Mouse (Mus musculus) heart, embryonic 12.5 days (tissue): Measurements from ENCODE around the gene Abca2. TPM values are rescaled to one million over a fixed set of nuclear protein-coding genes. Genes with fewer than 3 reads are reported as not detected.
A peak's percentile ranks its signal among the peaks of the same experiment; 100 is the strongest.

Experiments
- ATAC-seq: fragments of 200-750 bp; cut with Nextera tagmentation; 2 replicates; pipeline ENCODE4 v1.8.0; 2017; ENCODE audit warnings: moderate TSS enrichment, moderate library complexity; ENCODE audit not compliant: insufficient number of reproducible peaks, low FRiP score
- H3K27ac ChIP-seq: fragments of 300-500 bp; sonication (generic); 2 replicates; pipeline ENCODE4 v1.5.1; 2016; ENCODE audit warnings: mild to moderate bottlenecking, moderate library complexity; ENCODE audit not compliant: poor library complexity, severe bottlenecking
- H3K27me3 ChIP-seq: fragments of 300-500 bp; sonication (generic); replicated peaks from 2 replicates; pipeline ENCODE4 v1.6.1; 2016; ENCODE audit warnings: mild to moderate bottlenecking, moderate library complexity
- H3K36me3 ChIP-seq: fragments of 300-500 bp; sonication (generic); 2 replicates; pipeline ENCODE4 v1.6.1; 2016; ENCODE audit warnings: mild to moderate bottlenecking, moderate library complexity
- H3K4me1 ChIP-seq: fragments of 300-500 bp; sonication (generic); replicated peaks from 2 replicates; pipeline ENCODE4 v1.6.1; 2016; ENCODE audit warnings: mild to moderate bottlenecking
- H3K4me2 ChIP-seq: fragments of 300-500 bp; sonication (generic); 2 replicates; pipeline ENCODE4 v1.6.1; 2016; ENCODE audit warnings: mild to moderate bottlenecking, moderate library complexity
- H3K4me3 ChIP-seq: fragments of 300-500 bp; sonication (generic); 2 replicates; pipeline ENCODE4 v1.5.1; 2016; ENCODE audit warnings: mild to moderate bottlenecking
- H3K9ac ChIP-seq: fragments of 300-500 bp; sonication (generic); 2 replicates; pipeline ENCODE4 v1.6.1; 2016; ENCODE audit warnings: mild to moderate bottlenecking, moderate library complexity
- H3K9me3 ChIP-seq: fragments of 300-500 bp; sonication (generic); replicated peaks from 2 replicates; pipeline ENCODE4 v1.6.1; 2016; ENCODE audit warnings: mild to moderate bottlenecking, moderate library complexity
- WGBS: fragments of 180-500 bp; shearing (Covaris S2); methylation state at CpG from one replicate; pipeline ENCODE4 v1.1.7; 2016; 5-methylcytosine and 5-hydroxymethylcytosine counted together
- polyA plus RNA-seq: library from polyadenylated mRNA; unstranded; fragments of >200 nt; fragmentation: Nextera tagmentation; extraction: Ambion mirVana; gene quantifications from 2 replicates; pipeline ENCODE4 v1.2.1, GENCODE M21; 2016

Gene Abca2
- 4.8 and 5.0 TPM in 2 replicates for polyA plus RNA-seq

- peak; percentile 86 for ATAC-seq
Observed at GRCm38 (mm10) chr2:25428442-25429236, at the start of gene Abca2. Gene Abca2 (plus strand): TSS chr2:25428703.

GRCm38 (mm10) chr2:25384492-25384891 lies 44.0 kb upstream of the Abca2 start:
- no peak overlapping the region for H3K27ac ChIP-seq
- H3K4me3 ChIP-seq = no peak overlapping the region
- H3K27me3 ChIP-seq = peaks cover 29% of the 10 kb centered on the region
- no peak for ATAC-seq
- no peaks in the 10 kb centered on the region for H3K36me3 ChIP-seq
- 53% methylated on average over 5 of the region's 5 CpGs for WGBS
- H3K9me3 ChIP-seq = no peaks in the 10 kb centered on the region
- H3K4me1 ChIP-seq = no peaks in the 10 kb centered on the region
- H3K4me2 ChIP-seq = no peak overlapping the region
- H3K9ac ChIP-seq = no peak overlapping the region

More at GRCm38 (mm10) chr2:25428442-25429236, at the start of gene Abca2:
- Histone ChIP-seq H3K4me2 (peak within 1 kb of the TSS; percentile 91), H3K9ac (peak within 1 kb of the TSS; percentile 80), H3K4me1 (0 out of 2 replicates have a peak, but pooled peaks cover 2% of the 10 kb centered on the region), H3K27ac (no peak within 1 kb of the TSS), H3K36me3 (no peaks in the 10 kb centered on the region), H3K9me3 (no peaks in the 10 kb centered on the region), H3K4me3 (peak within 1 kb of the TSS; percentile 67), H3K27me3 (peaks cover 76% of the 10 kb centered on the region)
- under 1% methylated on average over 89 of the region's 89 CpGs for WGBS

GRCm38 (mm10) chr2:25391266-25391665 lies 37.2 kb upstream of the Abca2 start:
- H3K4me1 ChIP-seq = peaks cover 21% of the 10 kb centered on the region
- H3K4me2 ChIP-seq = no peak overlapping the region
- no peak overlapping the region for H3K4me3 ChIP-seq
- no peak for ATAC-seq
- 54% methylated on average over 5 of the region's 5 CpGs for WGBS
- H3K27me3 ChIP-seq = peaks cover 54% of the 10 kb centered on the region
- no peak overlapping the region for H3K9ac ChIP-seq
- no peaks in the 10 kb centered on the region for H3K36me3 ChIP-seq
- no peaks in the 10 kb centered on the region for H3K9me3 ChIP-seq
- no peak overlapping the region for H3K27ac ChIP-seq

- Histone ChIP-seq H3K9ac (no peak overlapping the region), H3K27ac (no peak overlapping the region), H3K27me3 (peaks cover 75% of the 10 kb centered on the region), H3K4me3 (no peak overlapping the region), H3K36me3 (no peaks in the 10 kb centered on the region), H3K9me3 (no peaks in the 10 kb centered on the region), H3K4me1 (peaks cover 22% of the 10 kb centered on the region), H3K4me2 (no peak overlapping the region)
- 42% methylated on average over 3 of the region's 3 CpGs for WGBS
- ATAC-seq = peak; percentile 43; the same call in 1 of the 2 replicates
Observed at GRCm38 (mm10) chr2:25394281-25395221, 34.0 kb upstream of the Abca2 start.

GRCm38 (mm10) chr2:25395721-25396596 lies 32.5 kb upstream of the Abca2 start, which contains the start of gene Entpd2:
Gene Entpd2 (plus strand): TSS chr2:25395874.
- Histone ChIP-seq H3K4me2 (peak within 1 kb of the TSS; percentile 81), H3K9ac (0 out of 2 replicates have a peak within 1 kb of the TSS, but pooled peaks have one; percentile 36), H3K36me3 (no peaks in the 10 kb centered on the region), H3K4me3 (peak within 1 kb of the TSS; percentile 45), H3K27ac (no peak within 1 kb of the TSS), H3K9me3 (no peaks in the 10 kb centered on the region), H3K27me3 (peaks cover 89% of the 10 kb centered on the region), H3K4me1 (peaks cover 29% of the 10 kb centered on the region)
- 1% methylated on average over 57 of the region's 57 CpGs for WGBS
- ATAC-seq = 0 out of 2 replicates have a peak, but pooled peaks have one; percentile 18

GRCm38 (mm10) chr2:25396597-25396983 lies 31.9 kb upstream of the Abca2 start:
- H3K9ac ChIP-seq = no peak overlapping the region
- no peaks in the 10 kb centered on the region for H3K9me3 ChIP-seq
- no peak for ATAC-seq
- no peaks in the 10 kb centered on the region for H3K36me3 ChIP-seq
- H3K4me2 ChIP-seq = peak overlapping the region; percentile 81; the same call in 1 of the 2 replicates
- no peak overlapping the region for H3K27ac ChIP-seq
- H3K4me3 ChIP-seq = peak overlapping the region; percentile 45
- H3K4me1 ChIP-seq = peaks cover 29% of the 10 kb centered on the region
- 40% methylated on average over 3 of the region's 3 CpGs for WGBS
- peaks cover 95% of the 10 kb centered on the region for H3K27me3 ChIP-seq

- Histone ChIP-seq H3K27ac (no peak overlapping the region), H3K4me1 (peaks cover 29% of the 10 kb centered on the region), H3K9me3 (no peaks in the 10 kb centered on the region), H3K9ac (no peak overlapping the region), H3K27me3 (peaks cover 98% of the 10 kb centered on the region), H3K4me3 (no peak overlapping the region), H3K36me3 (no peaks in the 10 kb centered on the region), H3K4me2 (no peak overlapping the region)
- no peak for ATAC-seq
- 48% methylated on average over 1 of the region's 1 CpGs for WGBS
Observed at GRCm38 (mm10) chr2:25397010-25397409, 31.5 kb upstream of the Abca2 start.

GRCm38 (mm10) chr2:25398065-25398464 lies 30.4 kb upstream of the Abca2 start:
- Histone ChIP-seq H3K9ac (no peak overlapping the region), H3K27me3 (peaks cover 97% of the 10 kb centered on the region), H3K4me3 (no peak overlapping the region), H3K4me1 (peaks cover 29% of the 10 kb centered on the region), H3K9me3 (no peaks in the 10 kb centered on the region), H3K27ac (no peak overlapping the region), H3K4me2 (no peak overlapping the region), H3K36me3 (no peaks in the 10 kb centered on the region)
- ATAC-seq = no peak
- WGBS = 84% methylated on average over 7 of the region's 7 CpGs

- Histone ChIP-seq H3K4me1 (peaks cover 29% of the 10 kb centered on the region), H3K27ac (no peak within 1 kb of the TSS), H3K4me2 (no peak within 1 kb of the TSS), H3K4me3 (no peak within 1 kb of the TSS), H3K9me3 (no peaks in the 10 kb centered on the region), H3K36me3 (no peaks in the 10 kb centered on the region), H3K9ac (no peak within 1 kb of the TSS), H3K27me3 (peaks cover 99% of the 10 kb centered on the region)
- no peak for ATAC-seq
- WGBS = 49% methylated on average over 8 of the region's 8 CpGs
Observed at GRCm38 (mm10) chr2:25399051-25399450, 29.5 kb upstream of the Abca2 start, which contains the start of gene Npdc1. Gene Npdc1 (plus strand): TSS chr2:25399351.

- 24% methylated on average over 16 of the region's 16 CpGs for WGBS
- H3K9ac ChIP-seq = no peak overlapping the region
- H3K27me3 ChIP-seq = peaks cover 96% of the 10 kb centered on the region
- H3K4me2 ChIP-seq = peak overlapping the region; percentile 35; the same call in 1 of the 2 replicates
- peak overlapping the region; percentile 9; the same call in 1 of the 2 replicates for H3K4me3 ChIP-seq
- H3K36me3 ChIP-seq = no peaks in the 10 kb centered on the region
- peaks cover 16% of the 10 kb centered on the region for H3K4me1 ChIP-seq
- no peak overlapping the region for H3K27ac ChIP-seq
- H3K9me3 ChIP-seq = no peaks in the 10 kb centered on the region
- no peak for ATAC-seq
Observed at GRCm38 (mm10) chr2:25400291-25400690, 28.2 kb upstream of the Abca2 start.
